Mouse (Mus musculus) forebrain, embryonic 13.5 days (tissue): Measurements from ENCODE around the gene Grid1. TPM values are rescaled to one million over a fixed set of nuclear protein-coding genes. Genes with fewer than 3 reads are reported as not detected.
A peak's percentile ranks its signal among the peaks of the same experiment; 100 is the strongest.

ENCODE experiments used
- ATAC-seq: fragments of 200-750 bp; cut with Nextera tagmentation; 2 replicates; pipeline ENCODE4 v1.8.0; 2017
- H3K27ac ChIP-seq: fragments of 300-500 bp; sonication (generic); 2 replicates; pipeline ENCODE4 v1.5.1; 2015; ENCODE audit warnings: inconsistent platforms, mild to moderate bottlenecking, moderate library complexity
- H3K27me3 ChIP-seq: fragments of 300-500 bp; sonication (generic); 2 replicates; pipeline ENCODE4 v1.6.1; 2015; ENCODE audit warnings: mild to moderate bottlenecking, inconsistent platforms
- H3K36me3 ChIP-seq: fragments of 300-500 bp; sonication (generic); 2 replicates; pipeline ENCODE4 v1.6.1; 2015; ENCODE audit warnings: mild to moderate bottlenecking, inconsistent platforms; ENCODE audit not compliant: poor library complexity, severe bottlenecking
- H3K4me1 ChIP-seq: fragments of 300-500 bp; sonication (generic); 2 replicates; pipeline ENCODE4 v1.6.1; 2015; ENCODE audit warnings: inconsistent platforms
- H3K4me2 ChIP-seq: fragments of 300-500 bp; sonication (generic); 2 replicates; pipeline ENCODE4 v1.6.1; 2015; ENCODE audit warnings: inconsistent platforms, mild to moderate bottlenecking, moderate library complexity
- H3K4me3 ChIP-seq: fragments of 300-500 bp; sonication (generic); 2 replicates; pipeline ENCODE4 v1.5.1; 2015; ENCODE audit warnings: mild to moderate bottlenecking, inconsistent platforms
- H3K9ac ChIP-seq: fragments of 300-500 bp; sonication (generic); 2 replicates; pipeline ENCODE4 v1.6.1; 2015; ENCODE audit warnings: mild to moderate bottlenecking, inconsistent platforms
- H3K9me3 ChIP-seq: fragments of 300-500 bp; sonication (generic); replicated peaks from 2 replicates; pipeline ENCODE4 v1.6.1; 2016; ENCODE audit warnings: inconsistent platforms
- WGBS: fragments of 180-500 bp; shearing (Covaris S2); methylation state at CpG from one replicate; pipeline ENCODE4 v1.1.7; 2015; 5-methylcytosine and 5-hydroxymethylcytosine counted together
- polyA plus RNA-seq: library from polyadenylated mRNA; unstranded; fragments of >200 nt; fragmentation: Nextera tagmentation; extraction: Ambion mirVana; gene quantifications from 2 replicates; pipeline ENCODE4 v1.2.1, GENCODE M21; 2015

Grid1 gene
- polyA plus RNA-seq, 1 experiment from 2014 or later: 1.2 TPM

GRCm38 (mm10) chr14:35107596-35107995 lies 287.7 kb downstream of the Grid1 start:
- H3K27me3 ChIP-seq: peaks cover 20% of the 10 kb centered on the region
- no peak overlapping the region for H3K4me2 ChIP-seq
- ATAC-seq: no peak
- H3K9me3 ChIP-seq: no peaks in the 10 kb centered on the region
- no peak overlapping the region for H3K27ac ChIP-seq
- H3K9ac ChIP-seq: no peak overlapping the region
- peaks cover 13% of the 10 kb centered on the region for H3K4me1 ChIP-seq
- 86% methylated on average over 3 of the region's 3 CpGs for WGBS
- H3K36me3 ChIP-seq: no peaks in the 10 kb centered on the region
- H3K4me3 ChIP-seq: no peak overlapping the region

GRCm38 (mm10) chr14:35110928-35111327 lies 291.0 kb downstream of the Grid1 start:
- Histone ChIP-seq H3K27ac (no peak overlapping the region), H3K27me3 (peaks cover 32% of the 10 kb centered on the region), H3K9me3 (no peaks in the 10 kb centered on the region), H3K4me2 (no peak overlapping the region), H3K4me3 (no peak overlapping the region), H3K9ac (no peak overlapping the region), H3K36me3 (no peaks in the 10 kb centered on the region), H3K4me1 (peaks cover 29% of the 10 kb centered on the region)
- whole genome bisulfite sequencing: 53% methylated on average over 1 of the region's 1 CpGs
- no peak for ATAC-seq

- no peaks in the 10 kb centered on the region for H3K36me3 ChIP-seq
- WGBS: 19% methylated on average over 11 of the region's 11 CpGs
- no peak overlapping the region for H3K9ac ChIP-seq
- H3K4me2 ChIP-seq: no peak overlapping the region
- no peak overlapping the region for H3K27ac ChIP-seq
- peaks cover 29% of the 10 kb centered on the region for H3K4me1 ChIP-seq
- ATAC-seq: peak; percentile 92
- H3K9me3 ChIP-seq: no peaks in the 10 kb centered on the region
- H3K27me3 ChIP-seq: peaks cover 44% of the 10 kb centered on the region
- H3K4me3 ChIP-seq: no peak overlapping the region
These were observed 292.7 kb downstream of the Grid1 start for GRCm38 (mm10) chr14:35112327-35113275.

GRCm38 (mm10) chr14:35113276-35113645 lies 293.4 kb downstream of the Grid1 start:
- ATAC-seq: peak; percentile 69
- 25% methylated on average over 2 of the region's 2 CpGs for WGBS
- no peak overlapping the region for H3K9ac ChIP-seq
- H3K27me3 ChIP-seq: peaks cover 47% of the 10 kb centered on the region
- no peak overlapping the region for H3K27ac ChIP-seq
- no peaks in the 10 kb centered on the region for H3K36me3 ChIP-seq
- H3K4me1 ChIP-seq: peaks cover 29% of the 10 kb centered on the region
- H3K9me3 ChIP-seq: no peaks in the 10 kb centered on the region
- H3K4me3 ChIP-seq: no peak overlapping the region
- H3K4me2 ChIP-seq: no peak overlapping the region

- peaks cover 59% of the 10 kb centered on the region for H3K27me3 ChIP-seq
- no peak overlapping the region for H3K4me3 ChIP-seq
- WGBS: 62% methylated on average over 3 of the region's 3 CpGs
- H3K27ac ChIP-seq: no peak overlapping the region
- peaks cover 29% of the 10 kb centered on the region for H3K4me1 ChIP-seq
- no peaks in the 10 kb centered on the region for H3K9me3 ChIP-seq
- no peaks in the 10 kb centered on the region for H3K36me3 ChIP-seq
- H3K9ac ChIP-seq: no peak overlapping the region
- no peak overlapping the region for H3K4me2 ChIP-seq
- ATAC-seq: no peak
These were observed 296.0 kb downstream of the Grid1 start for GRCm38 (mm10) chr14:35115913-35116312.

GRCm38 (mm10) chr14:35120089-35120488 lies 300.2 kb downstream of the Grid1 start:
- no peak for ATAC-seq

GRCm38 (mm10) chr14:35120905-35121304 lies 301.0 kb downstream of the Grid1 start:
- no peaks in the 10 kb centered on the region for H3K36me3 ChIP-seq
- H3K4me1 ChIP-seq: no peaks in the 10 kb centered on the region
- no peak overlapping the region for H3K4me2 ChIP-seq
- ATAC-seq: no peak
- 86% methylated on average over 4 of the region's 4 CpGs for WGBS
- H3K27me3 ChIP-seq: peaks cover 44% of the 10 kb centered on the region
- no peak overlapping the region for H3K4me3 ChIP-seq
- H3K27ac ChIP-seq: no peak overlapping the region
- H3K9ac ChIP-seq: no peak overlapping the region
- no peaks in the 10 kb centered on the region for H3K9me3 ChIP-seq

More at GRCm38 (mm10) chr14:35120089-35120488, 300.2 kb downstream of the Grid1 start:
- Histone ChIP-seq H3K4me3 (no peak overlapping the region), H3K27ac (no peak overlapping the region), H3K27me3 (peaks cover 51% of the 10 kb centered on the region), H3K4me1 (no peaks in the 10 kb centered on the region), H3K36me3 (no peaks in the 10 kb centered on the region), H3K9ac (no peak overlapping the region), H3K4me2 (no peak overlapping the region), H3K9me3 (no peaks in the 10 kb centered on the region)
- WGBS: 83% methylated on average over 2 of the region's 2 CpGs

- H3K4me3 ChIP-seq: no peak overlapping the region
- H3K9me3 ChIP-seq: no peaks in the 10 kb centered on the region
- H3K27ac ChIP-seq: no peak overlapping the region
- no peak overlapping the region for H3K9ac ChIP-seq
- H3K4me1 ChIP-seq: no peaks in the 10 kb centered on the region
- whole genome bisulfite sequencing: 76% methylated on average over 3 of the region's 3 CpGs
- peaks cover 32% of the 10 kb centered on the region for H3K27me3 ChIP-seq
- H3K4me2 ChIP-seq: no peak overlapping the region
- ATAC-seq: no peak
- no peaks in the 10 kb centered on the region for H3K36me3 ChIP-seq
These were observed 302.2 kb downstream of the Grid1 start for GRCm38 (mm10) chr14:35122111-35122510.

GRCm38 (mm10) chr14:35123260-35123875 lies 303.5 kb downstream of the Grid1 start:
- Histone ChIP-seq H3K27me3 (peaks cover 19% of the 10 kb centered on the region), H3K4me2 (no peak overlapping the region), H3K27ac (no peak overlapping the region), H3K4me3 (no peak overlapping the region), H3K9me3 (no peaks in the 10 kb centered on the region), H3K36me3 (no peaks in the 10 kb centered on the region), H3K4me1 (no peaks in the 10 kb centered on the region), H3K9ac (no peak overlapping the region)
- 86% methylated on average over 5 of the region's 5 CpGs for WGBS
- ATAC-seq: no peak

GRCm38 (mm10) chr14:35127616-35128015 lies 307.7 kb downstream of the Grid1 start:
- Histone ChIP-seq H3K4me2 (no peak overlapping the region), H3K27me3 (no peaks in the 10 kb centered on the region), H3K9ac (no peak overlapping the region), H3K4me1 (no peaks in the 10 kb centered on the region), H3K36me3 (no peaks in the 10 kb centered on the region), H3K9me3 (no peaks in the 10 kb centered on the region), H3K27ac (no peak overlapping the region), H3K4me3 (no peak overlapping the region)
- WGBS: 92% methylated on average over 8 of the region's 8 CpGs
- no peak for ATAC-seq

GRCm38 (mm10) chr14:35135056-35135455 lies 315.1 kb downstream of the Grid1 start:
- H3K4me1 ChIP-seq: 0 out of 2 replicates have a peak, but pooled peaks cover 4% of the 10 kb centered on the region
- H3K27ac ChIP-seq: no peak overlapping the region
- H3K4me3 ChIP-seq: no peak overlapping the region
- H3K9ac ChIP-seq: no peak overlapping the region
- no peaks in the 10 kb centered on the region for H3K27me3 ChIP-seq
- no peaks in the 10 kb centered on the region for H3K9me3 ChIP-seq
- no peak for ATAC-seq
- H3K4me2 ChIP-seq: no peak overlapping the region
- 80% methylated on average over 2 of the region's 2 CpGs for WGBS
- H3K36me3 ChIP-seq: no peaks in the 10 kb centered on the region

- 0 out of 2 replicates have a peak, but pooled peaks cover 4% of the 10 kb centered on the region for H3K4me1 ChIP-seq
- H3K9me3 ChIP-seq: no peaks in the 10 kb centered on the region
- H3K4me3 ChIP-seq: no peak overlapping the region
- 83% methylated on average over 7 of the region's 7 CpGs for WGBS
- no peak overlapping the region for H3K4me2 ChIP-seq
- H3K36me3 ChIP-seq: no peaks in the 10 kb centered on the region
- H3K9ac ChIP-seq: no peak overlapping the region
- no peak overlapping the region for H3K27ac ChIP-seq
- ATAC-seq: no peak
- H3K27me3 ChIP-seq: no peaks in the 10 kb centered on the region
These were observed 318.2 kb downstream of the Grid1 start for GRCm38 (mm10) chr14:35138069-35138468.
